ENCODE assay signal across 8 mouse cellular contexts in genomic region chr11:80299513-80300235, GRCm38 (mm10). TPM values are rescaled to one million over a fixed set of nuclear protein-coding genes. Genes with fewer than 3 reads are reported as not detected.
A peak's percentile ranks its signal among the peaks of the same experiment; 100 is the strongest.
DNase-seq lines count a peak whose midpoint lies in the region; ATAC-seq lines count a peak whose summit lies in the region.

No protein-coding gene starts in this region.

- no peak overlapping the region for H3K27ac ChIP-seq in kidney, embryonic 15.5 days
- H3K27ac ChIP-seq in embryonic facial prominence, embryonic 10.5 days (replicated peaks) = no peak overlapping the region
- no peak overlapping the region; the same call in 1 of the 2 replicates for H3K27ac ChIP-seq in hindbrain, embryonic 14.5 days
- no peak overlapping the region for H3K27ac ChIP-seq in midbrain, embryonic 14.5 days (replicated peaks; ENCODE audit: low read depth, low read length)

- H3K27me3 ChIP-seq in kidney, embryonic 15.5 days = peaks cover 80% of the 10 kb centered on the region
- peaks cover 92% of the 10 kb centered on the region for H3K27me3 ChIP-seq in embryonic facial prominence, embryonic 10.5 days (replicated peaks; ENCODE audit: low read depth, poor library complexity, severe bottlenecking)
- no peaks in the 10 kb centered on the region for H3K27me3 ChIP-seq in hindbrain, embryonic 14.5 days (ENCODE audit: control insufficient read depth, insufficient read depth, low read length)
- H3K27me3 ChIP-seq in midbrain, embryonic 14.5 days (ENCODE audit: control insufficient read depth, insufficient read depth, low read length) = no peaks in the 10 kb centered on the region; the same call in 1 of the 2 replicates

- ATAC-seq in kidney, embryonic 15.5 days (replicated peaks; ENCODE audit: low FRiP score) = no peak
- no peak for ATAC-seq in hindbrain, embryonic 14.5 days (ENCODE audit: low FRiP score)
- no peak for ATAC-seq in midbrain, embryonic 14.5 days (ENCODE audit: low FRiP score, low TSS enrichment)

- no peaks in the 10 kb centered on the region for H3K9me3 ChIP-seq in kidney, embryonic 15.5 days (replicated peaks)
- peaks cover 3% of the 10 kb centered on the region; the same call in 1 of the 2 replicates for H3K9me3 ChIP-seq in embryonic facial prominence, embryonic 10.5 days
- no peaks in the 10 kb centered on the region for H3K9me3 ChIP-seq in hindbrain, embryonic 14.5 days (ENCODE audit: control insufficient read depth, low read length)
- H3K9me3 ChIP-seq in midbrain, embryonic 14.5 days (ENCODE audit: control insufficient read depth, low read length) = no peaks in the 10 kb centered on the region

- H3K36me3 ChIP-seq in kidney, embryonic 15.5 days = no peaks in the 10 kb centered on the region
- no peaks in the 10 kb centered on the region for H3K36me3 ChIP-seq in embryonic facial prominence, embryonic 10.5 days (replicated peaks)
- no peaks in the 10 kb centered on the region for H3K36me3 ChIP-seq in hindbrain, embryonic 14.5 days (replicated peaks; ENCODE audit: control insufficient read depth, insufficient read depth)
- H3K36me3 ChIP-seq in midbrain, embryonic 14.5 days (ENCODE audit: control insufficient read depth, insufficient read depth, low read length) = no peaks in the 10 kb centered on the region

- 7% methylated on average over 12 of the region's 12 CpGs for WGBS in kidney, embryonic 15.5 days
- 6% methylated on average over 12 of the region's 12 CpGs for whole genome bisulfite sequencing in embryonic facial prominence, embryonic 10.5 days
- 7% methylated on average over 12 of the region's 12 CpGs for WGBS in hindbrain, embryonic 14.5 days
- 8% methylated on average over 12 of the region's 12 CpGs for WGBS in midbrain, embryonic 14.5 days

- H3K4me3 ChIP-seq in kidney, embryonic 15.5 days (replicated peaks) = peak overlapping the region; percentile 10; the same call in 1 of the 2 replicates
- H3K4me3 ChIP-seq in embryonic facial prominence, embryonic 10.5 days = peak overlapping the region; percentile 83
- 0 out of 2 replicates have a peak overlapping the region, but pooled peaks have one; percentile 75 for H3K4me3 ChIP-seq in hindbrain, embryonic 14.5 days (replicated peaks; ENCODE audit: low read length)
- peak overlapping the region; percentile 71 for H3K4me3 ChIP-seq in midbrain, embryonic 14.5 days (replicated peaks; ENCODE audit: low read depth, low read length)

- peak overlapping the region; percentile 100 for H3K4me2 ChIP-seq in kidney, embryonic 15.5 days
- H3K4me2 ChIP-seq in hindbrain, embryonic 14.5 days (replicated peaks) = peak overlapping the region; percentile 100
- peak overlapping the region; percentile 99 for H3K4me2 ChIP-seq in midbrain, embryonic 14.5 days (ENCODE audit: low read length)

- H3K4me1 ChIP-seq in kidney, embryonic 15.5 days = peaks cover 57% of the 10 kb centered on the region
- peaks cover 47% of the 10 kb centered on the region for H3K4me1 ChIP-seq in embryonic facial prominence, embryonic 10.5 days
- peaks cover 31% of the 10 kb centered on the region for H3K4me1 ChIP-seq in hindbrain, embryonic 14.5 days (replicated peaks; ENCODE audit: control insufficient read depth, insufficient read depth, low read length)
- peaks cover 37% of the 10 kb centered on the region for H3K4me1 ChIP-seq in midbrain, embryonic 14.5 days (ENCODE audit: control insufficient read depth, insufficient read depth, low read length)

- DNase-seq in kidney, postnatal 36 days = no peak
- no peak for DNase-seq in embryonic facial prominence, embryonic 10.5 days (ENCODE audit: low spot score)
- DNase-seq in hindbrain, embryonic 14.5 days (ENCODE audit: low spot score) = no peak
- no peak for DNase-seq in midbrain, embryonic 14.5 days
- no peak for DNase-seq in ovary, postnatal 36 days (ENCODE audit: low spot score)
- no peak for DNase-seq in thymus, postnatal 14 days
- no peak for DNase-seq in right cerebral cortex, postnatal 36 days (ENCODE audit: low spot score in 2 of 2)

- H3K9ac ChIP-seq in kidney, embryonic 15.5 days = no peak overlapping the region
- no peak overlapping the region for H3K9ac ChIP-seq in hindbrain, embryonic 14.5 days
- no peak overlapping the region for H3K9ac ChIP-seq in midbrain, embryonic 14.5 days (replicated peaks; ENCODE audit: low read length)

RNA-seq across cellular contexts. Expression of gene Rhbdl3, which starts 1.0 kb away (rescaled TPM):
- 2.5 and 2.9 TPM in 2 replicates for polyA plus RNA-seq in kidney, embryonic 15.5 days (2015; fragmentation: Nextera tagmentation; extraction: Ambion mirVana)
- 2.1 and 3.7 TPM in 2 replicates for polyA plus RNA-seq in embryonic facial prominence, embryonic 10.5 days (2016; fragmentation: Nextera tagmentation; extraction: Ambion mirVana)
- polyA plus RNA-seq in hindbrain, embryonic 14.5 days (2014; fragmentation: Nextera tagmentation; extraction: Ambion mirVana) = 4.6 and 5.4 TPM in 2 replicates
- 7.3 and 12.2 TPM in 2 replicates for polyA plus RNA-seq in midbrain, embryonic 14.5 days (2014; fragmentation: Nextera tagmentation; extraction: Ambion mirVana)

Comparison
In these comparisons a context has a peak if more than half of its experiments do, and no peak if none do; other contexts are left out.
1. H3K4me3 ChIP-seq: peak in every context shown above with its lines; median percentile 83 in embryonic facial prominence, embryonic 10.5 days; 75 in hindbrain, embryonic 14.5 days; 71 in midbrain, embryonic 14.5 days; 10 in kidney, embryonic 15.5 days.